Mouse (Mus musculus) CH12.LX (cell line): ENCODE data around the gene Wfikkn1. TPM values are rescaled to one million over a fixed set of nuclear protein-coding genes. Genes with fewer than 3 reads are reported as not detected.

Experiments used
- DNase-seq: peaks from one replicate; pipeline ENCODE4 v3.0.0-alpha.2; 2013; ENCODE audit errors: extremely low read depth
- H3K27ac ChIP-seq: 2 replicates; pipeline ENCODE4 v1.5.1; 2012; ENCODE audit warnings: low read depth, mild to moderate bottlenecking, control low read depth, moderate library complexity; ENCODE audit not compliant: insufficient read depth
- H3K27me3 ChIP-seq: replicated peaks from 2 replicates; pipeline ENCODE3; 2012; ENCODE audit warnings: inconsistent platforms
- H3K36me3 ChIP-seq, 2 experiments: replicated peaks in 1 of 2; 2 replicates each; pipeline versions ENCODE3 to v1.6.1; 2012; ENCODE audit warnings: inconsistent platforms in 1 of 2, low read length in 1 of 2, mild to moderate bottlenecking in 1 of 2, mixed read lengths in 1 of 2, moderate library complexity in 1 of 2; ENCODE audit not compliant: control insufficient read depth in 1 of 2, insufficient read depth in 1 of 2
- H3K4me1 ChIP-seq, 2 experiments: 2 replicates each; pipeline ENCODE4 v1.6.1; 2012; ENCODE audit warnings: inconsistent platforms in 1 of 2, moderate library complexity in 1 of 2; ENCODE audit not compliant: insufficient read depth in 2 of 2, control insufficient read depth in 1 of 2
- H3K4me2 ChIP-seq: 2 replicates; pipeline ENCODE4 v1.6.1; 2012; ENCODE audit warnings: low read depth, mild to moderate bottlenecking, control low read depth; ENCODE audit not compliant: poor library complexity, insufficient read depth, severe bottlenecking
- H3K4me3 ChIP-seq, 3 experiments: fragments of 150-350 bp in 1 of 3; sonication (generic) in 1 of 3; replicated peaks in 1 of 3; 2 replicates each; pipeline versions ENCODE3 to v1.5.1; 2011 to 2012; ENCODE audit warnings: low read depth in 2 of 3, low read length in 2 of 3, mild to moderate bottlenecking in 2 of 3, moderate library complexity in 2 of 3, control low read depth in 1 of 3, improper control_type of control experiment in 1 of 3, inconsistent platforms in 1 of 3, mixed read lengths in 1 of 3; ENCODE audit not compliant: poor library complexity in 1 of 3
- H3K79me2 ChIP-seq: replicated peaks from 2 replicates; pipeline ENCODE4 v1.6.1; 2012; ENCODE audit warnings: mild to moderate bottlenecking, moderate library complexity; ENCODE audit not compliant: control insufficient read depth, poor library complexity, insufficient read depth, severe bottlenecking; ENCODE audit errors: extremely low read depth
- H3K9ac ChIP-seq: 2 replicates; pipeline ENCODE4 v1.6.1; 2012; ENCODE audit warnings: low read depth, mild to moderate bottlenecking, control low read depth, moderate library complexity; ENCODE audit not compliant: insufficient read depth
- H3K9me3 ChIP-seq: replicated peaks from 2 replicates; pipeline ENCODE3; 2012; ENCODE audit warnings: low read length, inconsistent platforms, mixed read lengths
- BHLHE40 ChIP-seq: IDR thresholded peaks from 2 replicates; pipeline ENCODE4 v1.6.1; 2011; ENCODE audit warnings: mild to moderate bottlenecking, low read depth, low read length, improper control_type of control experiment
- CTCF ChIP-seq, 2 experiments: IDR thresholded peaks in 1 of 2; conservative IDR thresholded peaks in 1 of 2; 2 replicates each; pipeline ENCODE4 v1.5.1; 2011 to 2012; ENCODE audit warnings: low read depth in 2 of 2, low read length in 2 of 2, improper control_type of control experiment in 1 of 2, inconsistent platforms in 1 of 2, mild to moderate bottlenecking in 1 of 2, moderate library complexity in 1 of 2
- E2F4 ChIP-seq: IDR thresholded peaks from 2 replicates; pipeline ENCODE4 v1.6.1; 2011; ENCODE audit warnings: low read depth, low read length, improper control_type of control experiment; ENCODE audit not compliant: insufficient replicate concordance
- ELF1 ChIP-seq: IDR thresholded peaks from 2 replicates; pipeline ENCODE4 v1.6.1; 2014; ENCODE audit warnings: low read depth, mild to moderate bottlenecking, inconsistent platforms, low read length, improper control_type of control experiment
- EP300 ChIP-seq: IDR thresholded peaks from 2 replicates; pipeline ENCODE4 v1.6.1; 2011; ENCODE audit warnings: low read length, improper control_type of control experiment
- GABPA ChIP-seq: IDR thresholded peaks from 2 replicates; pipeline ENCODE4 v1.6.1; 2012; ENCODE audit warnings: low read depth, low read length, improper control_type of control experiment, inconsistent platforms; ENCODE audit not compliant: insufficient replicate concordance
- KAT2A ChIP-seq: IDR thresholded peaks from 2 replicates; pipeline ENCODE4 v1.6.1; 2012; ENCODE audit warnings: low read length, improper control_type of control experiment, inconsistent platforms; ENCODE audit not compliant: insufficient replicate concordance
- MYC ChIP-seq: IDR thresholded peaks from 2 replicates; pipeline ENCODE4 v1.6.1; 2011; ENCODE audit warnings: low read depth, mild to moderate bottlenecking, improper control_type of control experiment, low read length
- POLR2AphosphoS2 ChIP-seq: IDR thresholded peaks from 2 replicates; pipeline ENCODE4 v1.6.1; 2011; ENCODE audit warnings: low read depth, low read length, improper control_type of control experiment
- SMC3 ChIP-seq: IDR thresholded peaks from 2 replicates; pipeline ENCODE4 v1.6.1; 2011; ENCODE audit warnings: low read depth, low read length, improper control_type of control experiment
- TBP ChIP-seq: conservative IDR thresholded peaks from 2 replicates; pipeline ENCODE4 v1.6.1; 2011; ENCODE audit warnings: low read depth, low read length, improper control_type of control experiment
- TCF12 ChIP-seq: IDR thresholded peaks from 2 replicates; pipeline ENCODE4 v1.6.1; 2014; ENCODE audit warnings: low read depth, mild to moderate bottlenecking, inconsistent platforms, low read length, improper control_type of control experiment
- UBTF ChIP-seq: IDR thresholded peaks from 2 replicates; pipeline ENCODE4 v1.6.1; 2012; ENCODE audit warnings: low read depth, mild to moderate bottlenecking, inconsistent platforms, low read length, improper control_type of control experiment, moderate library complexity
- ZC3H11A ChIP-seq: IDR thresholded peaks from 2 replicates; pipeline ENCODE4 v1.6.1; 2012; ENCODE audit warnings: low read depth, mild to moderate bottlenecking, inconsistent platforms, low read length, improper control_type of control experiment
- ZNF384 ChIP-seq: IDR thresholded peaks from 2 replicates; pipeline ENCODE4 v1.6.1; 2012; ENCODE audit warnings: low read depth, low read length, improper control_type of control experiment, inconsistent platforms
- dilution Hi-C: fragments of 300-500 bp; cut with MboI; formaldehyde crosslinking; loops from 2 replicates; pipeline ENCODE4 v1.14.3; 2020; ENCODE audit warnings: low sequenced_read_pairs; ENCODE audit not compliant: extremely low pct_unique_long_range_greater_than_20kb, extremely low pct_ligation_motif_present
- in situ Hi-C: fragments of 300-500 bp; cut with MboI; formaldehyde crosslinking; loops from 3 replicates; pipeline ENCODE4 v1.14.3; 2019; ENCODE audit warnings: low sequenced_read_pairs, low pct_ligation_motif_present, low pct_unique_long_range_greater_than_20kb, mixed read lengths
- polyA plus RNA-seq: library from polyadenylated mRNA; unstranded; fragments of >175 nt; gene quantifications from 2 replicates; pipeline ENCODE4 v1.2.1, GENCODE M21; 2012; ENCODE audit warnings: low read depth; ENCODE audit not compliant: insufficient read length
- total RNA-seq, 2 experiments: library from RNA; depleted of rRNA; stranded (reverse); fragments of 300-350 nt in 1 of 2; fragments of >200 nt in 1 of 2; gene quantifications; 2 replicates each; pipeline ENCODE4 v1.2.3; 2012 to 2014

Wfikkn1 gene
- total and polyA plus RNA-seq, 3 experiments = 0.34 to 0.69 TPM; not detected in 1

- no peak for DNase-seq
- H3K4me3 ChIP-seq = peak overlapping the region; percentile 71 to 93 (median 77)
- TF ChIP-seq POLR2AphosphoS2 (no peak), GABPA (no peak), SMC3 (no peak), ZC3H11A (no peak), MYC (no peak), TCF12 (no peak), CTCF (conservative IDR thresholded peaks at IDR 0.05 in 1 of 2, IDR thresholded peaks at IDR 0.05 in 1 of 2; ENCODE audit: low read depth in 2 of 2, low read length in 2 of 2) (no peak), KAT2A (no peak), UBTF (no peak), E2F4 (no peak), ELF1 (no peak)
- peaks cover 14% of the 10 kb centered on the region for H3K79me2 ChIP-seq
- dilution Hi-C loops (no loop called here), in situ Hi-C loops (no loop called here)
- H3K4me2 ChIP-seq = peak overlapping the region; percentile 71
- peak overlapping the region; percentile 54 for H3K27ac ChIP-seq
- H3K4me1 ChIP-seq = peaks cover 12 to 15% of the 10 kb centered on the region in 2 experiments
- H3K9ac ChIP-seq = peak overlapping the region; percentile 83
- peaks cover 60 to 84% of the 10 kb centered on the region in 2 experiments for H3K36me3 ChIP-seq
- H3K27me3 ChIP-seq = no peaks in the 10 kb centered on the region
- no peaks in the 10 kb centered on the region for H3K9me3 ChIP-seq
These were observed 36.8 kb downstream of the Wfikkn1 start for GRCm38 (mm10) chr17:25843636-25844395.

DNA sequence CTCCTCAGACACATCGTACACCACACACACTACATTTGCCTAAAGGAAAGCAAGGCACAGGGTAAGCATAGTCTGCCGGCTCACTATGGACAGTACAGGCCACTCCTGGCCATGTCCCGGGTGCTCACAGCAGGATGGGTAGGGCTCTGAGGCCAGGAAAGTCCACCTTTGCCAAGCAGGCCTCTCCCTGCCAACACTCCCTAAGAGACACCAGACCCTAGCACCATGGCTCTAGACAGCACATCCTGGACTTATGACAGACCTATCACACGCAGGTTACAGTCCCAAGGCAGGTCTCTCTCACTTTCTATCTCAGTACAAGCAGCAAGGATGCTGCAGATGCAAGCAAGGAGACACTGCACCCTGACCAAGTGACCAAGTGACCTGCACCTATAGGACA lies 37.5 kb downstream of the Wfikkn1 start:
- no peak for DNase-seq
- H3K4me2 ChIP-seq = peak overlapping the region; percentile 71; the same call in 1 of the 2 replicates
- H3K36me3 ChIP-seq = peaks cover 59 to 83% of the 10 kb centered on the region in 2 experiments
- no peak overlapping the region for H3K27ac ChIP-seq
- H3K27me3 ChIP-seq = no peaks in the 10 kb centered on the region
- in situ Hi-C loops (no loop called here), dilution Hi-C loops (no loop called here)
- peak overlapping the region; percentile 71 to 93 (median 77) for H3K4me3 ChIP-seq
- H3K9ac ChIP-seq = peak overlapping the region; percentile 83
- TF ChIP-seq EP300 (no peak), BHLHE40 (no peak), TBP (no peak), POLR2AphosphoS2 (no peak), ZNF384 (no peak)
- TF ChIP-seq, all 38 proteins: peak for 0
- Histone ChIP-seq H3K9me3 (no peaks in the 10 kb centered on the region), H3K4me1 (peaks cover 12 to 15% of the 10 kb centered on the region in 2 experiments), H3K79me2 (peaks cover 14% of the 10 kb centered on the region)
